Mouse (Mus musculus) urinary bladder, adult 2 months (tissue): ENCODE measurements around the gene 1700013G24Rik. TPM values are rescaled to one million over a fixed set of nuclear protein-coding genes. Genes with fewer than 3 reads are reported as not detected.

ENCODE experiments used
- DNase-seq: peaks from one replicate; pipeline ENCODE4 v3.0.0; 2022; ENCODE audit warnings: low spot score
- polyA plus RNA-seq: library from polyadenylated mRNA; depleted of rRNA; stranded (reverse); fragments of >200 nt; gene quantifications from 2 replicates; pipeline ENCODE4 v1.2.3, GENCODE M21; 2012

1700013G24Rik gene
- polyA plus RNA-seq, 1 experiment: not detected

DNA sequence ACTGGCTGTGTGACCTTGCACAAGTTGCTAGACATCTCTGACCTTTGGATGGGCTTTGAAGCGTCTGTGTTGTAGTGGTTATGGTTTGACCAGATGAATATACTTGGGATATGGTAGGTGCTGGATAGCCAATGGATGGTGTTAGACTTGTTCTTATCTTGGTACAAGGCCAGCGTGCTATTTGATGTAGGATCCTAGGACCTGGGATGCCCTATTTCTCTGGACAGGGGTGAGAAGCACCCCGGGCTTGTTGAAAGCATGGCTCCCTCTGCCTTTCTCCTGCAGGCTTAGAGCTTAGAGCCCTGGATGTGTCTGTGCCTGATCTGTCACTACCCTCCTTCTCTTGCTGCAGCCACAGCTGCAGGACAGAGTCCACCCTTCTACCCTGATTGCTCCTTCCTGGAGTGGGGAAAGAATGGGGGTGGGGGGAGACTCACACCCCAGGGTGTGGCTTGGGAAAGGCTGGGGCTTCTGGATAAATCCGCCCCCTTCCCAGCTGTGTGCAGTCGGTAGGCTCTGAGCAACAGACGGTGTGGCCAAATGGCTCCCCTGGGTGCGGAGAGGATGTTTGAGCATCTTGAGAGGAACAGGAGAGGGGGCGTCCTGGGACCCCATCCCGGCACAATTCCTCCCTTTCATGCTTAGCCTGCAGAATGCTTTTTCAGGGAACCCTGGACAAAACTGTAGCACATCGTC, 23.1 kb downstream of the 1700013G24Rik start:
- DNase-seq: no peak

GRCm38 (mm10) chr4:137476761-137477237, 23.7 kb downstream of the 1700013G24Rik start:
- DNase-seq: no peak

DNA sequence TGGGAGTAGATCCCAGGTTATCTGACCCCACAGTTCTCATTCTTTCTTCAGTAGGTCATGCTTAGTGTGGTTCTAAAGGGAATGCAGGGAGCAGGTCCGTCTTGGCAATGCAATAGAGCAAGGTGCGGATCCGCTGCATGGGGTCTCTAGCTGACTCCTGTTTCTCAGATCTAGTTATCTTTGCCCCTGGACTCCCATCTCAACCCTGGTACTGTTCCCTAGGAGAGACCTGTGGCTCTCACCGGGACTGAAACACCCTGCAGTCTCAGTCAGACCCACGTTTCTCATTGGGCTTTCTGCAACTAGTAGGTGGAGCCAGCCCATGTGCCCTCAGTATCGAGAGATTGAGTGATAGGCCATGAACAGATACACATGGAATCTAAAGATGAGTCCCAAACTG, 24.5 kb downstream of the 1700013G24Rik start:
- no peak for DNase-seq

DNA sequence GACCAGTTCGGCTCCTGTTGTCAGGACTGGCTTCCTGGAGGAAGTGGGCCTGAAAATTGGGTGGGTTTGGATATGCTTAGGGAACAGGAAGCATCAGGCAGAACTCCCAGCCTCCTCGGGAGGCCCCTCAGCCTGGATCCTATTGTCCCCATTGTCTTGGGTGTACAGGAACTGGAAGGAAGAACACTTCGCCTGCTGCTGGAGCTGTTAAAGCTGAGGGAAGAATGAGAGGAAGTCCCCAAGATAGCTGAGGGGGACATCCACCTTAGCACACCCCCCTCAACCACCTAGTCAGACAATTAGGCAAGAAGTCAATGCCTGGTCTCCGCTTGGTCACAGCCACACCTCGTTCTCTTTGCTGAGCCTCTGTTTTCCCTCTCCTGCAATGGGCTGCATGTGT, 25.2 kb downstream of the 1700013G24Rik start:
- DNase-seq: no peak

GRCm38 (mm10) chr4:137479757-137480156, 26.7 kb downstream of the 1700013G24Rik start:
- DNase-seq: no peak

DNA sequence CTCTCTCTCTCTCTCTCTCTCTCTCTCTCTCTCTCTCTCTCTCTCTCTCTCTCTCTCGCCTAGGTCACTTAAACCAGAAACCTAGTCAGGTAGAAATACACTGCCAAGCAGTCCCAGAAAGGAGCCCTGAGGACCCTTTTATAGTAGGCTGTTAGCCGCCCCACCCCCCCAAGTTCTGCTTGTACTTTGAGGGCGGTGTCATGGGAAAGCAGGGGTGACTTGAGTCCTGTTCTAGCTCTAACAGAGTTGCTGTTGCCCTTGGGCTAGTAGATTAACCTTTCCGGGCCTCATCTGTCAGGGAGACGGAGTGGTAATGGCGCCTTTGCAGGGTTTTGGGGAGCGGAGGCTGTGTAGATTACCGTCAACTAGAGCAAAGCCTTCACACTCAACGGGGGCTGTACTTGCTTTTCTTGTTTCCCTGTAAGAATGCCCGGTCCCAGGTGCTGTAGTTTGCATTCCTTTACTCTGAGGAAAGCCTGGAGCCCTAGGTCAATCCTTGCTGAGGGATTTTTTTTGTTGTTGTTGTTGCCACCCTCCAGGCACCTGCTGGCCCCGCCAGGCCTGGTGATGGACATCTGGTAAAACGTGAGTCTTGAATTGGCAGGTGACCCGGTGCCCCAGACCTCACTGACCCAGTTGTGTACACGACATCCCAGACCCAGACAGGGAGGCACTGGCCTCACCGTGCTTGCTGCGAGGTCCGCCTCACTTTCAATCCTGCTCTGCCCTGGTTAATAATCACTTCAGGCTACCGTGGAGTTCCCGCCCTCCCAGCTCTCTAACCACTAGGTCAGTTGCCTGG, 27.3 kb downstream of the 1700013G24Rik start:
- no peak for DNase-seq

DNA sequence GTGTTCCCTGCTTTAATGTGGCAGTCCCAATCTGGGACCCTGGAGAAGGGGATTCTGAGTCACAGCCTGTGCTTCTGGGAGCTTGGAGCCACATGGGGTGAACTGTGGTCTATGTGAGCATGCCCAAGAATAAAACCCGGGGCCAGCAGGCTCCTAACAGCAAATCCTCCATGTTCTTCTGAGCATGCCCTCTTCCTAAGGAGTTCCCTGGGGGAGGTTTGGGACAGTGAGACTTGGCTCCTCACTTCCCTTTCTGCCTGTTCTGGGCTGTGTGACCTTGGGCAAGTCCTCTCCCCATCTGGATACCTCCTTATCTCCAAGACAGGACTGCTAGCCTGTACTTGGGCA, 27.9 kb downstream of the 1700013G24Rik start:
- DNase-seq: no peak

DNA sequence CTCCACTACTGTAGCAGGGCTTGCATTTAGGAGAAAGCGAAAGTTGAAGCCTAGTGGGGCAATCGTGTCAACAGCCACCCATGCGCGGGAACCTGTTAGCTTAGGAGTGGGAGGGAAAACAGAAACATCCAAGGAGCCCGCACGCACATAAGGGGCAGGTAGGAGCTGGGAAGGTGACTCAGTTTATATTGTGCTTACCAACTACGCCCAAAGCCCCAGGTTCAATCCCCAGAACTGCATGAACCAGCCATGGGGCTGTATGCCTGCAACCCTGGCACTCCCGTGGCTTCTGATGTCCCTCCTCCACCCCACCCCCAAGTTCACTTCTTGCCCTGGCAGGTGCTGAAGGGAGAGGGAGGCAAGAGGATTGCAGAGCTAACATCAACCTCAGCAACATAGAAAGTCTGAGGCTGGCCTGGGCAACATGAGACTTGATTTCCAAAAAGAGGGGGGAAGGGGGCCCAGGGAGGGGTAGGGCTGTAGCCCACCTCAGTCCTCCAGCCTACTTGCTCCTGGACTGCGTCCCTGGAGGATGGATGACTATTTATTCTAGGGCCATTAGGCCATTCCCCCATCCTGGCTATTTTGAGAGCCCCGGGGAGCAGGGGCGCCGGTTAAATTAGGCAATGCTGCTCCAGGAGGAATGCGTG, 28.4 kb downstream of the 1700013G24Rik start:
- no peak for DNase-seq

- DNase-seq: no peak
Observed at GRCm38 (mm10) chr4:137483871-137484270, 30.8 kb downstream of the 1700013G24Rik start.

DNA sequence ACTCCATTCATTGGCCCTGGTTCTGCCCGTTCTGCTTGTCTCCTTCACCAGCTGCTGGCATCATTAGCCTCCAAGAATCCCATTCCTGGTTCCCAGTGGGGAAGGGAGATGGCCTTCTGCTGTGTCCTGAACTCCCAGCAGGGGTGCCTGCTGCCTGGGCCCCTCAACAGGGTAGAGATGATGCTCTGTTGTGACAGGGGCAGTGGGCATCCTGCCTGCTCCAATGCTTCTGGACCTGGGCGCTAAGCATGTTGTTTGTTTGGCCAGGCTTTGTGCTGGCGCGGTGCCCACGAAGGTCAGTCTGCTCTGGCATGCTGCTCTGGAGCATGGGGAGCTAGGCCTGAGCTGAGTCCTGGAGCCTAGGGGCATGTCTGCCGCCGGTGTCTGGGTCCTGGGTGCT, 31.5 kb downstream of the 1700013G24Rik start:
- DNase-seq: no peak

- DNase-seq: no peak
Observed at GRCm38 (mm10) chr4:137485258-137485960, 32.3 kb downstream of the 1700013G24Rik start.

DNA sequence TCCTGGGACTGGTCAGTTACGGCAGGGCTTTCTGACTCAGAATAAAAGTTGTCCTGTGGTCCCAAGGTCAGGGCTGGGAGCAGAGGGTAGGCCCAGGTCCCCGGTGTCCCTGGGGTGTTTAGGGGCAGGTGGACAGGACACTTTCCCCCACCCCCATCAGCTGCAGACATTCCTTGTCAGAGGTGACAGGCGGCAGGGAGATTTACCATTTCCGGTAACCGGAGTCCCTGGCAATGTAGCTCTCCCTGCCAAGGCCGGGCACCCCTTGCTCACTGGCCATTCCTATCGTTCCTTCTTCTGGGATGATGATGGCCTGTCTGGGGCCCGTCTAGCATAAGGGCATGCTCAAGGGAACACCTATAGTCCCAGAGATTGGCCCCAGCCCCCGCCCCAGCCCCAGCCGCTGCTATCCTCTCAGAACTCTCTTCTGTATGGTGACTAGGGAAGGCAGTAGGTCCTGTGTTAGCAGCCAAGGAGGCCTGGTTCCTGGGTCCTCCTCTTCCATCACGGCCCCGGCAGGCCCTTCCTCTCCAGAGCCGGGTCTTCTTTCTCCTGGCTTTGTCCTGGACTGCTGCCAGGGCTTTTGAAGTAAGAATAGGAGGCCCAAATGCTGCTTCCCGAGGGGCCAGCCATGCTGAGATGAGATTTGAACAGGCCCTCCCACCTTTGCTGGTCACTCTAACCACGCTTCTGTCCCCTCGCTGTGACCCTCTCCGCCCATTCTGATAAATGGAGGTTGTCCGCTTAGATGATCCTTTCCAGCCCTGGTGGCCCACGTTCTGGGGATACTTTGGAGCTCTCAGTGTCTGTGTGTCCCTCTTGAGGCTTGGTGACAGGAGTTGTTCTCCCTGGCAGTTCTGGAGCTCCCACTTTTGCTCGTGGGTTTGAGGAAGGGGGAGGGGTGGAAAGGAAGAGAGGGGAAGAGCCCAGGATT, 33.3 kb downstream of the 1700013G24Rik start:
- DNase-seq: no peak

GRCm38 (mm10) chr4:137487286-137488000, 34.4 kb downstream of the 1700013G24Rik start:
- DNase-seq: no peak

DNA sequence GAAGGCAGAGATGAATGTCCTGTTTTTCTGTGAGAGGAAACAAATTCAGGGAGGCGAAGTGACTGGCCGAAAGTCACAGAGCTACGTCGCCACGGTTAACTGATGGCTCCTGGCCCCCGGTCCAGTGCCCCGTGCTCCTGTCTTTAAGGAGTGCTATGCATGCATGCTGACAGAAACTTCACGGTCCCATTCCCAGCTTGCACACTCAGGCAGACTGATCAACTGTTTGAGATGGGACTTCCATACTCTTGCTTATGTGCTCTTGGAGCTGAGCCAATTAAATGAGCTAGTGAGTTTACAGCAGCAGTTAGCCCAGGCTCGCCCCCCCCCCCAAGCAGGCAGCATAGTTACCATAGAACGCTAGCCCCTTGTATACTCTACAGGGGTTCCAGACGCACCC, 35.0 kb downstream of the 1700013G24Rik start:
- no peak for DNase-seq

- no peak for DNase-seq
Observed at GRCm38 (mm10) chr4:137488571-137489303, 35.7 kb downstream of the 1700013G24Rik start.

DNA sequence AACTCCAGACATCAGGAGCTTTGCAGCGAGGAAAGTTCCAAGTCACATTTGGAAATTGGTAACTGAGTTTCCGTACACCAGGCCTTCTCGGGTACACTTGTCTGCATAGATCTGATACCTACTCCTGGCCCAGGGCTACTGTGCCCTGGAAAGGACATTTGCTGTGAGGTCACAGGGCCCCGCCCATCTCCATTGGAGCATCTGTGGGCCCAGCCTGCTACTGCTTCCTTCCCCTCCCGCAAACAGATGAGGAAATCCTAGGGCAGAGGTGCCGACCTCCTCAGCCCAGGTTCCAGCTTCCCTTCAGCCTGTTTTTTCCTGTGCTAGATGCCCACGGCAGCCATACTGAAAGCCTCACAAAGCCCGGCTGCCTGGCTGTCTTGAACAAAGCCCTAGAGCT, 36.9 kb downstream of the 1700013G24Rik start:
- no peak for DNase-seq

- no peak for DNase-seq
Observed at GRCm38 (mm10) chr4:137492563-137492962, 39.5 kb downstream of the 1700013G24Rik start.

GRCm38 (mm10) chr4:137493187-137493586, 40.1 kb downstream of the 1700013G24Rik start:
- no peak for DNase-seq

DNA sequence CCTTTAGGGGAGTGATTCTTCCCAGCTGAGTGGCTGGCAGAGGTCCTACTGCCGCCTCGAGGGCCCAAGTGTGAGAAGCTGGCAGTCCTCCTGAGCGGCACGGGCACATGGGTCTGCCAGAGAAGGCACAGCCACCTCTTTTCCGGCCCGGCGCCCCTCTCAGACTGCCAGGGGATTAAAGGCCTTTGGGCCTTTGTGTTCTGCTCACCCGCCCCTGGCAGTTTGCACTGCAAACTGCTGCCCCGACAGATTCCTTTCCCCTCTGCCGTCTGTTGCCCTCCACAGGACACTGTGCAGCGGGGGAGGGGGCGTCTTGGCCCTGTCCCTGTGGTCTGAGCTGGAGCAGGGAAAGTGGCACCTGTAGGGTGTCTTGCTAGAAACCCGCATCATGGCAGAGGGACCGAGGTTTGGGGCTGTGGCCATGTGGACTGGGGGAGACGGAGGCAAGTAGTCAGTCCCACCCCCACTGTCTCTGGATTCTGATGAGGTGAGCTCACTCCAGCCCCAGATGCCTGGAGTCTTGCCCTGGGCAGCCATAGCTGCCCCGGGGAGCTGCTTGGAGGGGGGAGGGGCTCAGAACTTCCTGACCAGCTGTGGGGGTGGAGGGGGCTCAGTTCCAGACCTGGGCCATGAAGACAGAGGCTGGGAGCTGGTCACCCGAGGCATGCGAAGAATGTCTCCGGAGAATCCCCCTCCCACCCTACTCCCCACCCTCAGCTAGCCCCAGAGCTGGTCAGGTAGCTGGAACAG, 41.8 kb downstream of the 1700013G24Rik start:
- DNase-seq: no peak
